Mouse (Mus musculus) gastrocnemius, postnatal 10 days (tissue): Measurements from ENCODE around the gene Kcnip4. TPM values are rescaled to one million over a fixed set of nuclear protein-coding genes. Genes with fewer than 3 reads are reported as not detected.

Experiments
- DNase-seq: peaks from one replicate; pipeline ENCODE4 v3.0.0; 2021; ENCODE audit warnings: mixed read lengths
- long read RNA-seq, 2 experiments: library from polyadenylated mRNA; stranded (forward); transcript quantifications; one replicate each; pipeline ENCODE4 v2.0.0; 2021
- total RNA-seq, 2 experiments: library from RNA; stranded (reverse); gene quantifications; 2 replicates each; pipeline ENCODE4 v1.2.3; 2021

Kcnip4 gene
- under 1 TPM; 0.56 to 0.75 TPM for total RNA-seq
- long read RNA-seq, experiment 1, partial matches to known transcripts = 0 of 1 reads
- long read RNA-seq, experiment 1, other reads (novel, unspliced or antisense) = 0 of 1 reads
- long read RNA-seq, experiment 2, partial matches to known transcripts = 0 of 1 reads
- long read RNA-seq, experiment 2, other reads (novel, unspliced or antisense) = 0 of 1 reads

DNA sequence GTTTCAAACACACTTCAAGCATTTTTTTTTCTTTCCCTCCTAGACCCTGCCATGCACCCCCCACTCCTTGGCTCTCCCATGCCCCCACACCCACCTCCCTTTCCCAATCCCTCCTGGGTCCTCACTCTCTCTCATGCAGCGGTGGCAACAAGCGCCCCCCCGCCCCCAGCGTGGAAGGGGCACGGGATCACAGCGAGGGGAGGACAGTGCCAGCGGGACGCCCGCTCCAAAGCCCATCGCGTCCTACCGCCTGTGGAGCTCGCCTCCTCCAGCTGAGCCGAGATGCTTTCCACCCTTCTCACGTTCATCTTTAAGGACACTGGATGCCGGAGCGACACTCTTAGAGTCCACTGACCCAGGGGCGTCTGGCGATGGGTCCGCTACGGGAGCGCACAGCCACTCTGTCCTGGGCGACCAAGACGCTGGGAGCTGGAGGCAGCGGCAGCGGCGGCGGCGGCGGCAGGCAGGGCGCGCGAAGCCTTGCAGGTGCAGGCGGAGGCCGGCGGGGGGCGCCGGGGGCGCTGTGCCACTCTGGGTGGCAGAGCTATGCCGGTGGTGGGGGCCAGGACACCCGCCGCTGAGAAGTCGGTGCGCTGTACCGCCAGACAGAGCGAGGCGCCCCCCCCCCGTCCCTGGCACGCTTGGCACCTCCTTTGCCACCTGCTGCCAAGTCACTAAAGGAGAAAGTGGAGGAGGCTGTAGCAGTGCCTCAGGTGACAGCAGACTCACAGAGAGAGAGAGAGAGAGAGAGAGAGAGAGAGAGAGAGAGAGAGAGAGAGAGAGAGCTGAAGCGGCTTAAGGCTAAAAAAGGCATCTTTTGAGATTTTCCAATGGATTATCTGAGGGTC is at the start of gene Kcnip4:
Gene Kcnip4, minus strand, starts transcription at position 514 of the 848 bp plus-strand sequence.
- DNase-seq = peak; percentile 29

DNA sequence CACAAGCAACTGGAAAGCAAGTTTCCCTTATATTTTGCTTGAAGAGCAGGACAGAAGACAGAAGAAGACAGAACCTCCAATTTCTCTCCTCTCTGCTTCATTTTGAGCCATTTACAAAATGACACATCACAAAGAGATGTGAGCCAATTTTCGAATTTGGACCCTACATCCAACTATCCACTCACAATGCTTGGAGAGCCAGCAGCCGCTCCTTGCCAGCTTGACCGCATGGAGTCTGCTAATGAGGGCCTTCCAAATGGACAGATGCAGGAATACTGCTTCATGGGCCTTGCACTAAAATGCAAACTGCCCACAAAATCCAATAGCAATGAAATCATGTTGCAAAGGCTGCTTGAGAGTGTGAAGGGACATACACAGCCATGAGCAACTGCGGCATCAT is 47.2 kb upstream of the Kcnip4 start:
- no peak for DNase-seq

DNA sequence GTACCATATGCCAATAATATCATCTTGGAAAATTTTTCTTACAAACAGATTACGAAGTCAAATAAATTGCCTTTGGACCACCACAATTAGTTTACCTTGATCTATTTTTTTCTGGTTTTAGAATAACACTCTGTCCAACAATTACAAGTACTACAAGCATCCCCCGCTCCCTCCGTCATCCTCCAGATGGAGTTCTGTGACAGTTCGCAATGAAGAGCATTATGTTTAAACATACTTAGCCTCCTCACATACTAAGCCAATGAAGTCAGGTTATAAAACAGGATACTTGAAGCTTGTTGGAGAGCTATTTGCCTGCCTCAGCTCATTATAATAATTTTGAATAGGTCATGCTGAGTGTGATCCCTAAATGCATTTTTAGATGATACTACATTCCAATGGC is 39.0 kb upstream of the Kcnip4 start:
- DNase-seq = no peak

DNA sequence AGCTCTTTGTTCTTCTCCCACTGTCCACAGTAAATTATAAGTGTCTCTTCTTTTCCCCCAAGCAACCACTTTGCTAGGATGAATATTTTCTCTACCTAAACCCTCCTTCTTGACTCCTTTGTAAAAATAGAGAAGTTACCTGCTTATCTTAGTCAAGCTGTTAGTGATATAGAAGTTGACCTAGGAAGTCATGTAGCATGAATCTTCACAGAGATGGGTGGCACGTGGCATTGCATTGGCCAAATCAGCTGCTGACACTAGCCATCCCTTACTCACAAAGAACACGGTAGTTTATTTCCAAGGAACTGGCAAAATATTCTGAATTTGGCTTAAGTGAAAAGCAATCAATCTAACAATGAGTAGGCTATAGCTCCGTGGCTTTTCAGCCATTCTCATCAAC is 32.7 kb upstream of the Kcnip4 start:
- DNase-seq = no peak

DNA sequence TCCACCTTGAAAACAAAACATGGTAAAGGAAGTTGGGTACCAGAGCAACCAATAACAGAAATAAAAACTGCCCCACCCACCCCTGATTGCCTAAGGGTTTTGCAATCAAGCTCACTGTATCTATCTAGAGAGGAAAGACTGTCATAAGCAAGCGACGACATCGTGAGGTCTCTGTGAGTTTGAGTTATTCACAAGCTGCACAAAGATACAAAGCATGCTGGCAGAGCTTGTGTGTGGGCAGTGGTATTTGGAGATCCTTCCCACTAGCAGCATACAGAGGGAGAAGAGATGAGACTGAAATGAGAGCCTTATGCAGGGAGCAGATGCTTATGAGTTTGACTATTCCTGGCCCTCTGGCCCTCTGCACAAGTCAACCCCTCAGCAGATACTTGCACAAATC is 23.2 kb upstream of the Kcnip4 start:
- no peak for DNase-seq

DNA sequence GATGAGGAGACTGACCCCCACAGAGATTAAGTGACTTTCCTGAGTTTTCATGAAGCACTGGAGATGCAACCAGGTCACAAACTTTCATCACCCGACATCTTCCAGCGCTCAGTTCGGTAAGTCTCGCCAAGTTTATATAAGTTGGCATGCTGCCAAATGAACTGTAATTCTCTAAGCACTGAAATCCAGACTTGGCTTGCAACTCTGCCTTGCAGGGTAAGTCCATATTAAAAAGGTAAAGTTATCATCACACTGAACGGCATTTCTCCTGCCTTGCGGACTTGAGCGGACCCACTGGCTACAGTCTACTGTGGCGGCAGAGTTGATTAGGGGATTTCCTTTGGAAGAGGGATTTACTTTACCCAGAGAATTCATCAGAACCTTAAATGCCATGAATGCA is 4.7 kb upstream of the Kcnip4 start:
- DNase-seq = no peak

DNA sequence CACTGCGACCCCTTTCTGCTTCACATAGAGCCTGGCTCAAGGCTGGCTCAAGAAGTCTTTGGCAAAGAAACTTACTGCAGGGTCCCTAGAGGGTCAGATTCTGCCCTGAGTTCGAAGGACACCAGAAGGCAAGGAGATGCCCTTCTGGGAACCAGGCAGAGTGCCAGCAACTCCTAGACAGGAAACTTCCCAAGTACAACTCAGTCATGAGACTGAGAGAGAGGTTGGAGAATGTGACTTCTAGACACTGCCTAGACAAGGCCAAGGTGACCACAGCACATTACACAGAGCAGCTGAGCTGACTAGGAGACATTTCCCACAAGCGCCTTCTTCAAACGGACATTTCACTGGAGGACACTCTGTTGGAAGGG is 520 bp upstream of the Kcnip4 start:
- no peak for DNase-seq

DNA sequence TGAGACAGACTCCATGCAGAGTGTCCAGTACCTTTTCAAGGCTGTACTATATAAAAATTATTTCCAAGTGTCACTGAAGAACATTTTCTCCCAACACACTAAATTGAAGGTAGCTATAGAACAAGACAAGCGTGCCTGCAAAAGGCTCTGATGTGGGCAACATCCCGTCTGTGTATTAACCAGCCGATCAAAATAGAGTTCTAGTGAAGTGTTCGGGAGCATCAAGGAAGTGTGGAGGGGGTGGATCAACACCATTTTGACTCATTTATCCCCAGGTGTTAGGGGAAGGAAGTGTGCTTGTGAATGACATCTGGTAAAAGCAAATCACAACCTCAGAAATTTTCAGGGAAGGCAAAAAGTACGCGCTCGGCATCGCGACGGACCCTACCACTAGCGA is 712 bp downstream of the Kcnip4 start:
- no peak for DNase-seq

DNA sequence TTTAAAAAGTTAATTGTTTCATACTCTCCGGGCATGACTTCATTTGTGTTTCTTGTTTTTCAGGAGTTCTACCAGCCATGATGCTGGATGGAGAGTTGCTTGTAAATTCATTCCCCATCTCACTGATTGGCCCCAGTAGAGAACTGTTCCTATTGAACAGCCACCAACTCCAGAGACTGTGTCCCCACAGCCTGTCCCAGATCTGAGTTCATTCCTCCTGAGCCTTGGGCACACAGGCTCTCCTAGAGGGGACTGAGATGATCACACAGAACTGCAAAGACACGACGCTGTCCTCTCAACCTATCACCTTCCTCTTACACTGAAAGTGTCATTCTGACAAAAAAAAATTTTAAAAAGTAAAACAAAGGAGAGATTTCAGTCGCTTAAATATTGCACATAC is 1.7 kb downstream of the Kcnip4 start:
- no peak for DNase-seq

DNA sequence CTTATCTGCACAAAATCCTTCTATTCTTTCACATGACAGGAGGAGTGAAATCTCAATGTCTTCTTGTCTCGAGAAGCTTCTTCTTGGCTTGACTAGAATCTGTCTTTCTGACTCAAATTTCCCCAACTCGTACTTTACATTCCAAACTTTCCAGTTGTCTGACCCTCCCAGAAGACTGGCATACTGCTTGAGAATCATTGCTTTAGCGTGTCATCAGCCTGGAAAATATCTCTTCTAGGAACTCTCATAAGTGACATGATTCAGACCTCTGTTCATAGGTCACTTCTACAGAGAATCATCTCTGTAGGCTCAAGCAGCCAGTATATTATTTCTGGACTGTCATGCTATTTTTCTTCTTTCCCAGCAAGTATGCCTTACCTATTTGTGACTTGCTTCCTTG is 26.0 kb downstream of the Kcnip4 start:
- no peak for DNase-seq

DNA sequence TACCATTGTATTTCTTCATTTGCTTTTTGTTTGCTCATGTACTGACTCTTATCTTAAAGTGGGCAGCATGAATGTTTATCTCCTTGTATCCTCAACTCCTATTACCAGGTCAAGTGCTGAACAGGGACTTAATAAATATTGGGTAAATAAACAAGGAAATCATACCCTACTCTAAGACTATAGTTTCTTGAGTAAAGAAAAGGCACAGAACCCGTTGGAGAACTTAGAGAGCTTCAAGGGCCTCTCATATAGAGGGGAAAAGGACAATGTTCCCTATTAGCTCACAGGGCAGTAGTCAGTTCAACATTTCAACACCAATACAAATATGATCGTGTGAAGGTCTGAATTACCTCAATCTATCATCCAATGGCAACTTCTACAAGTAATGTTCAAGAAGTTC is 37.4 kb downstream of the Kcnip4 start:
- no peak for DNase-seq

DNA sequence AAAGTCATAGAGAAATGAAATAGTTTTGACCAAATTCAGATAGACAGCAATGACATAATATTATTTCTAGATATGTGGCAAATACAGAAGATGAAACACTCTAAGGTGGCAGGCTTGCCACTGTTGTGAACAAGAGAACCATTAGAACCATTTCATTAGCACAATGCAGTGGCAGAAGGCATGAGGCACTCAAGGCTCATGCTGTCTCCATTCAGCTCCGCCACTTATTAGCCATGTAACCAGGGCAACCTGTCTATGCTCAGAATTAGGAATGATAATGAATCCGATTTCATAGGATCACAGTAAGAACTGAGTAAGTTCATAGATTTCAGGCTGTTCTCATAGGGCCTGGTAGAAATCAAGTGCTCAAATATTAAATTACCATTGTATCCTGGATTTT is 54.0 kb downstream of the Kcnip4 start:
- DNase-seq = no peak

DNA sequence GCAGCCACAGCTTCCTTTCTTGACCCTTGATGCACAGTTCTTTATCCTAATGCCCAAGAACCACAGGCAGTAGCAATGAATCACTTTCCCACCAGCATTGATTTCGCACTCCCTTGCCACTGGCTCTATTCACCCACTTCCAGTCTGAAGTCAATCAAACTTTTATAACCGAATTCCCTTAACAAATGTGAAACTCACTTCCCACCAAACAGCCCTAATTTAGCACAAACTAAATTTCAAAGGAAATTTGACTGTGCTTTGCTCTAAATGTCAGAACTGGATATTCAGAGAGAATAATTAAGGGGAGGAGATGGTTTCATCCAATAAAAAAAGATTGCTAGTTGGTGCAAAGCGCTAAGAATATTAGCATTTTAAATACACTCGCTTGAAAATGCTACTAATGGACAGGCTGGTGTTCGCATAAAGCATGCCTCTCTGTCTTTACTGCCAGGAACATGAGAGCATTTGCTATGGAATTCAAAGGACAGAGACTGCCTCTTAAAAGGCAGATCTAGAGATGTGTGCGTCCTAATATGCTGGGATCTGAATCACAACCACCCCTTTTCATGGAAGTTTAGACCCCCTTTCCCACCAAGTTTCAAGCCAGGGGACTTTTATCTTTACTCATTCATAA is 63.9 kb downstream of the Kcnip4 start:
- DNase-seq = no peak

DNA sequence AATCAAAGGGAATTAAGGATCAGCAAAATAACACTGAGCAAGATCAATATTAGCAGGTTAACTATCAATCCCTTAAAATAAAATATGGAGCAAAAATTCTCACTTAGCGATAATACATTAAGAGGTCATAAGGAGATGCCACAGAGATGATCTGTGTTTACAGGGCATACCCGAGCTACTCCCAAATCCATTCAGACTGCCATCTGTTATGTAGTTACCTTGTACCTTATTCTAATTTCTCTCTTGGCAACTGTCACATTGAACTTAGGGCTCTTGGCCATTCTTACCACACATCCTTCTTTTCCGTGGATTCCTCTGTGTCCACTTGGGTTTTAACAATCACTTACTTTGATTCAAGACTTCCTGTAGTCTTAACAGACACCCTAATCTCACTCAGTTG is 71.6 kb downstream of the Kcnip4 start:
- no peak for DNase-seq

DNA sequence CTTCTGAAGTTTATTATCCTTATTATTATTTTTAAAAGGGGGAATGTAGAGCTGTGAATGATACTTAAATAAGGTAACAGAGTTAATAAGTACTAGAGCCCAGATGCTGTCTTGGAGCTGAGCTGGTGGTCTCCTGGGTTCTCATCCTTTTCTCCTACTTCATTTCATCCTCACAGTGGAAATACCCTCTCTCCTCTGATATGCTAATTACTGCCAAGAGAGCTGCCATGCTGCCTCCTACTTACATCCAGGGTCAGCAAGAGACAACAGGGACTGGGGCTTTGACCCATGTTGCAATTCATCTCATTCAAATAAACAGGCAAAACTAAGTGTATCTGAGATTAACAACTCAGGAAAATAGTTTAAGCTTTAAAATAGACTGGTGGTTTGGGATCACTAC is 73.4 kb downstream of the Kcnip4 start:
- DNase-seq = no peak

DNA sequence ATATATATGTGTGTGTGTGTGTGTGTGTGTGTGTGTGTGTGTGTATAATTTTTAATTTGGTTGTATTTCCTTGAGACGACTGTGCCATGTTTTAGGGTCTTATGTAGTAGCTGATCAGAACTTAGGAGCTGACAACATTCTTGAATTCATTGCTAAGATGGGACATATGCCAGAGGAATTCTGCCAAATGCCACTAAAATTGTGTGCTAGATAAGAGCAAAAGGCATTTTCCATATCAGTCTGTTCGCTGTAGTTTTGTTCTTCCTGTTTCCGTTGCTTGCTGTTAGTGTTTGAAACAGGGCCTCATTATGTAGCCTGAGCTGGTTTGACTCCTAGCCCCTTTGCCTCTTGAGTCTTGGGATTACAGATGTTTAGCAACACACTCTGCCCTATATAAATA is 73.8 kb downstream of the Kcnip4 start:
- no peak for DNase-seq

DNA sequence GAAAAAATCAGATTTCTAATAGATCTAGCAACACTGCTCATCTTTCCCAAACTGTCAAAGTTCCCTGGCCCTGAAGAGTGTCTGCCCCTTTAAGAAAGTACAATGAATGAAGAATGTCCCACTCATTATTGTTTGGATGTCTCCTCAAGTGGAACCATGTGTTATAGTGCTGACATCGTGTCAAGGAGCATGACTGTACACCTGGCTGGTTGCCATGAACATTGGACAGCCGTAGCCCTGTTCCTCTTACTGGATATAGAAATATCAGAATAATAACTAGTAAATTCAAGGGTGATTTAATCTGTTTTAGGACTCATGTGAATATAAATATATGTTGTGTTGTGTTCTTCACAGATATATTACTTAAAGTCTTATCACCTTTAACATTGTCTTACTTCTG is 87.5 kb downstream of the Kcnip4 start:
- no peak for DNase-seq

DNA sequence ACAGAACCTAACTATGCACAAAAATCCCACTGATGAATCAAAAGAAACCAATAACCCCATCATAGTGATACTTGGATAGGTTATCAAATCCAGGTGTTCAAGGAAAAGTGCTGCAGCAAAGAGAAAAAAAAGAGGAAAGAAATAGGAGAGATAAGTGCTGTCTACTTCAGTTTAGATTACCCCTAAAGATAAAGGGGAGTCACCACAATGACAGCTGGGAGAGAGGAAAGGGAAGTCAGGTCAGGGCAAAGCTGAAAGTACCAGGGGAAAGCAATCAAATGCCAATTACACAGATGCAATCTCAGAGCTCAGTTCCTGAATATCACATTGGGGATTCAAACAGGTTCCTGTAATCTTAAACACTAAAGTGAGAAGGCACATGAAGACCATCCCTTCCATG is 97.0 kb downstream of the Kcnip4 start:
- DNase-seq = no peak

DNA sequence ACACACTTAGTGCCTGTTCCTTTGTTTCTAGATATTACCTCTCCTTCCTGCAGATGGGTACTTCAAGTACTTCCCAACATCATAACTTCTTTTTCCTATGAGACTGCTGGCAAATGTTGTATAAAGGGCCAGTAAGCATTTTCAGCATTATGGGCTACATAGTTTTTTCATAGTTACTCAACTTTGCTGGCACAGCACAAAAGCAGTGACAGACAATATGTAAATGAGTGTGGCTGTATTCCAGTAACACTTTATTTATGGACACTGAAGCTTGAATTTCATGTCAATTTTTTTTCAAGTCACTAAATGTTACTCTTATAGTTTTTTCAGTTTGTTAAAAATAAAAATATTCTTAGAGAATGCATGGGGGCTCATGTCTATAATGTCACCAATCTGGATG is 105.0 kb downstream of the Kcnip4 start:
- DNase-seq = no peak

DNA sequence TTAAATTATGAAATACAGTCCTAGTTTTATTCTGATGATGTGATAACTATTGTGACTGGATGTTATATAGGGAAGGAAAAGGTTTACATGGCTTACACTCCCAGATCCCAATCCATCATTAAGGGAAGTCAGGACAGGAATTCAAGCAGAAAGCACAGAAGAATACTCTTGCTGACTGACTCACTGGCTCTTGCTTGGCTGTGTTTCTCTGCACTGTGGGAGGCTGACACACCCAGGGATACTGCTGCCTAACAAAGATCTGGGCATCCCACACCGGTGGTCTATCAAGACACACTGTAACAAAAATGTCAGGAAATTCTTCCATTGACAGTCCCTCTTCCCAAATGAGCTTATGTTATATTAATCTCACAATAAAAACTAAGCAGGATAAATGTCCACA is 116.4 kb downstream of the Kcnip4 start:
- no peak for DNase-seq

DNA sequence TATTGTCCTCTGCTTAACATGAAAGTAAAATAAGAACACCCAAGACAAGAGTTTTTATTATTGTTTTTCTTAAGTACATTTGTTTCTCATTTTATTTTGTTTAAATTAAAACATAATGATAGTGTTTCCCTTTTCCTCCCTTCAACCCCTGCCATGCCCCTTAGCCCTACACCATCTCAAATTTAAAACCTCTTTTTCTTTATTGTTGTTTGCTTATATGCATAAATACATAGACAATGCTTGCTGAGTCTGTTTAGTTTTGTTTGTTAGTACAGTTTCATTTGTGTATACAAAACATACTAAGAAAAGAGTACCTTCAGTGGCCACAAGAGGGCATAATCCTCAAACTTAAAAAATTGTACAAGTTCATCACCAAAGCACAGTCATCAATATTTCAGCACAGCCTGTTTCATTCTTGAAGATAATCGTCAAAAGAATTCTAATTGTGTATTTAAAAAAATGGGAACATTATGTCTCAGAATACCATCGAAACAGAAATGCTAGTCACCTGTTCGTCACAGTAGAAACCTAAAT is 154.1 kb downstream of the Kcnip4 start:
- DNase-seq = no peak

DNA sequence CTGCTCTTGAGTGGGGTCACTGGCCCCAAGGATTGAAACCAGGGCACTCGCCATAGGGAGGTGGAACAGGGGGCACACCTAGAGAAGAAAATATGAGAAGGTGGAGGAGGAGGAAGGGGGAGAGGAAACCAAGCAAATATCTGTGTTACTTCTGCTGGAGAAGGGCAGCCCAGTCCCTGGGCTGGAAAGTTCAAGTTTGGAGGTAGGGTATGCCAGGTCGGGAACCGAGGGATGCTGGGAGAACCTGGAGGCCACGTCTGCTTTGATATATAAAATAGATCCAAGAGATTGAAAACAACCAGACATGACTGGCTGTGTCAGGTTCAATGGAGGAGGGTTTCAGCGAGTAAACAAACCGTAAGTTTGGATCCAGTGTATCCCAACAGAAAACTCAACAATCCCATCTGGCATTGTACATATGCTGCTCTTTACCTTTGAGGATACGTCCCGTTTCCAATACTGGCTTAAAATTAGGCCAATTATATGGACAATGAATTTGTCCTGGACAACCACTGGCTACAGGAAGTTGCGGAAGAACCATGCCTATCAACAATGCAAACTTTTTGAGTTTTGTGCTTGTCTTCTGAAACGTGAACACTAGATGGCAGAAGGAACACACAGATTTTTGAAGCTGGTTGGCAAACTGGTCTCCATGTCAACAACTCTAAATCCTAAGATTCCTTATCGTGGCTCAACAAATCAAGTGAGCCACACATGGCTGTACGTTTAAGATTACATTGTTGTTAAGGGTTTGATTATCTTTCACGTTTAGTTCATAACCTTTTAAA is 155.9 kb downstream of the Kcnip4 start:
- no peak for DNase-seq

DNA sequence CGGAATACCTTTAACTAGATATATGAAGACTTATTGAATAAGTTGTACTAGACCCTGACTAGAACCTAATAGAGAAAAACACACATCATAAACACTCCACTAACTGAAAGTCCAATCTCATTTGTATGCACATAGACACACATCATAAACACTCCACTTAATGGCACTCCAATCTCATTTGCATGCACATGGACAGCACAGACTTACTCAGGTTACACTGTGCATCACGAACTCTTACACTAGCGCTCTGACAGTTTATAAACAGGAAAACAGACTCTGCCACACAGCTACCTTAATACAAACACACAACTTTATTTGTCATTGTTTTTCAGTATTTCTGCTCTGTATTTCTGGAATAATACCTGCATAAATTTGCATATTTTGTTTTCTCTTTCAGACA is 168.3 kb downstream of the Kcnip4 start:
- no peak for DNase-seq
